Mouse (Mus musculus) c-Kit-positive CD71-positive TER-119-negative erythroid progenitor cells, embryonic 14.5 days (primary cell): ENCODE measurements around the gene Rab3c.

ENCODE experiments used
- DNase-seq: peaks from one replicate; pipeline ENCODE4 v3.0.0-alpha.2; 2013; ENCODE audit warnings: low read depth

The Rab3c gene

DNA sequence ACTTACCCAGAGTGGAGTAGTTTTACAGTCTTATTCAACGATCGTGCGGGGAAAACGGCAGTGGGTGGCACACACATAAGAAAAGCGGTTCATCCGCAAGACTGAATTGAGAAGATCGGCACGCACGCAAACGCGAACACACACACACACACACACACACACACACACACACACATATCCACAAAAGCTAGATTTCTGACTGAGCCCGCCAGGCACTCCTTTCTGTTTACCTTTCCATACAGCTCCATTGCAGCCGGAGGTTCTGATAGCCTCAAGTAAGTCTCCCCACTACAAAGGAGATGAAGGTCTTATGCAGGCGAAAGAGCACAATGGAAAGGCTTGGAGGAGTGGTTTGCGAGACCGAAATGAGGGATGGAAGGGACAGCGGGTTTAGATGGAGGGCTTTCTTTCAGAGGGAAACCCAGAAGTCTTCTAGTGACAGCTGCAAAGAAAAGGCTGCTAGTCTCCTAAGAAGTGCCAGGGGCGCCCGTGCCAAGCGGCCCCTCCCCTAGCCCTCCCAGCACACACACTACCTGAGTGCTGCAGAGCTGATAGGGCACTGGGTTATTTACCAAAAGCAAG is at the start of gene Rab3c:
Rab3c (minus strand) TSS at position 434 of the 582 bp plus-strand sequence.
- DNase-seq = no peak

DNA sequence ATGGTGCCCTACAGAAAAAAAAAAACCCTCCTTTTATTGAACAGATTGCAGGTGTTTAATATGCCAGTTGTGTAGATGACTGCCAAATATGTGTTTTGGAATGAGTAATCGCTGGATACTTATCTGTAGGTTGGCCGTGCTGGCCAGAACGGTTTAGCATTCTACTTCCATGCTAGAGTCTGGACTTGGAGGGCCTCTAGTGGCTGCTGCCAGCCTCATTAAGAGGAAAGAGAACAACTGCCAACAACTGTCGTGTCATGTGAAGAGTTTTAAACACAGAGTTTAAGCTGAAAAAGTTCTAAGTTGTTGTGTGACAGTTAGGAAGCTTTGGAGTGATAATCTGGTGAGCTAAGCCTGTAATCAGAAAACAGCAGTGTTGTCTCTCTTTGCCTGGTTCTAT is 38.0 kb upstream of the Rab3c start:
- no peak for DNase-seq

DNA sequence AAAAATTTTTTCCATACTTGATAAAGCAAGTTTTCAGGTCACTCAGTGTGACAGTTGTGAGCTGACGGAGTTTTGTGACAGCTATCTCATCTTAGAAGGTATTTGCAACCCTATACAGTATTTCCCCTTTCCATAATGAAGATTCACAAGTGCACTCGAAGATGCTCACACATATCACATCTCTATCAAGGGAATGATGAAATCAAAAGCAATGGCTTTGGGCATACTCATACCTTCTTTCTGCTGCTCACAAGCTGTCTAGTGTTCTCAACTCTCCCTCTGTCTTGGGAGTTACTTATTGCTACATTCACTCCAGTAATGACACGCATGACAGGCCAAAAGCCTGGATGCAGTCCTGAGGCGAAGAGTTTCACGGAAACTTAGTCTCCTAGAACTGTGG is 26.4 kb upstream of the Rab3c start:
- no peak for DNase-seq

DNA sequence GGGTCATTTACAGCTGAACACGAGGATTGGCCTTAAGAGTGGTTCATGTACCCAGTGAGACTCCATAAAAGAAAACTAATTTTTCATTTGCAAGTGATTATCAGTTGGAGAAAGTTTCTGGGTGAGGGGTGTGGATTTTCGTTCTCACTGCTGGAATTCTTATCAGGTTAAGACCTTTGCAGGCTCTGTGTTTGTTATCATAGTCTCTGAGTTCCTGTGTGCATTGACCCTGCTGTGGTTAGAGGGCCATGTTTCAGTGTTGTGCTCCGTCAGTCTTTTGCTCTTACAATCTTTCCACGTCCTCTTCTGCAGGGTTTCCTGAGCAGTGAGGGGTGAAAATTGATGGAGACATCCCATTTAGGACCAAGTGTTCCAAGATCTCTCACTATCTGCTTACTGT is 16.3 kb upstream of the Rab3c start:
- no peak for DNase-seq

DNA sequence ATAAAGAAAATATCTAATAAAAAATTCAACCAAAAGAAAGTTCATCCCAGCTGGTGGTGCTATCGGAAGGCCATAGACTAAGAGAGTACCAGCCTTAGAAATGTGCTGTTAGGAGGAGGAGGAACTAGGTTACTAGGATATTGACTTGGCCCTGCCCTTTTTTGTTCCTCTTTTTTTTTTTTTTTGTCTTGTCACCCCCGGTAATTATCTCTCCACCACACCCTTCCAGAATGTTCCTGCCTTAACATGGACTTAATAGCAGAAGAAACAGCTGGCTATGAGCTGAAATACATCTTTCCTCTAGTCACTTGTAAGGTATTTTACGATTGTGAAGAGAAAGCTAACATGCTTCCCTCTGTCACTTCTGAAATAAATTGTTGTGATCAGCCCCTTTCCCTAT is 7.7 kb upstream of the Rab3c start:
- DNase-seq = peak; percentile 2

DNA sequence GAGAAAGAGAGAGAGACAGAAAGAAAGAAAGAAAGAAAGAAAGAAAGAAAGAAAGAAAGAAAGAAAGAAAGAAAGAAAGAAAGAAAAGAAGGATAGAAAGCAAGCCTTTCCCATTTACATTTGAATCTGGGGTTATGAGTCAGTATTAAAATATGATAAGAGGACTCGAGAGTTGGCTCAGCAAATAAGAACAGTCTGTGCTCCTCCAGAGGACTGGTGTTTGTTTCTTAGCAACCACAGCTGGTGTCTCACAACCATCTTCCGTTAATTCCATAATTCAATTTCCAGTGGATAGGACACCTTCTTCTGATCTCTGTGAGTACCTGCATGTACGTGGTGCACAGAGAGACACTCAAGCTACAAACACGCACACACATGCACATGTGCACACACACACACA is 3.0 kb upstream of the Rab3c start:
- no peak for DNase-seq

DNA sequence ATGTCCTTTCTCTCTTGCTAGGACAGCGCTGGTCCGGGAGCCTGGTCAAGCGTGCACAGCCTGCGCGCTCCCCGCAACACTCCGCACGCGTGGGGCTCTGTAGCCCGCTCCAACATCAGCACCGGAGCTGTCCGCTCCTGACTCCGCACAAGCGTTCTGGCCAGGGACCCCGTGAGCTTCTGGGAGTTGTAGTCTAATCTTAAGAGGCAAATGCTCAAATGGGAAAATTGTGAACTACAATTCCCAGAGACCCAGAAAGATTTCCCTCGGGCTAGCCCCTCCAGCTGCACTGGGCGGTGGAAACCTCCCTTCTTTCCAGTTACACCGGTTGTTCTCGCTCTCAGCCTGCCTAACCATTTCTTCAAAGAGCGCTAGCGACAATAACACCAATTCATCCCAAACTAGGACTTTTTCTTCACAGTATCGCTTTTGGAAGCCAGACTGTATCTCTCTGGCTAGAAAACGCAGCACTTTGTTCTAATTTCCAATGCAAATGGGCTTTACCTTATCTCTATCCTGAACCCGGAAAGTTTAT is 701 bp downstream of the Rab3c start:
- no peak for DNase-seq

DNA sequence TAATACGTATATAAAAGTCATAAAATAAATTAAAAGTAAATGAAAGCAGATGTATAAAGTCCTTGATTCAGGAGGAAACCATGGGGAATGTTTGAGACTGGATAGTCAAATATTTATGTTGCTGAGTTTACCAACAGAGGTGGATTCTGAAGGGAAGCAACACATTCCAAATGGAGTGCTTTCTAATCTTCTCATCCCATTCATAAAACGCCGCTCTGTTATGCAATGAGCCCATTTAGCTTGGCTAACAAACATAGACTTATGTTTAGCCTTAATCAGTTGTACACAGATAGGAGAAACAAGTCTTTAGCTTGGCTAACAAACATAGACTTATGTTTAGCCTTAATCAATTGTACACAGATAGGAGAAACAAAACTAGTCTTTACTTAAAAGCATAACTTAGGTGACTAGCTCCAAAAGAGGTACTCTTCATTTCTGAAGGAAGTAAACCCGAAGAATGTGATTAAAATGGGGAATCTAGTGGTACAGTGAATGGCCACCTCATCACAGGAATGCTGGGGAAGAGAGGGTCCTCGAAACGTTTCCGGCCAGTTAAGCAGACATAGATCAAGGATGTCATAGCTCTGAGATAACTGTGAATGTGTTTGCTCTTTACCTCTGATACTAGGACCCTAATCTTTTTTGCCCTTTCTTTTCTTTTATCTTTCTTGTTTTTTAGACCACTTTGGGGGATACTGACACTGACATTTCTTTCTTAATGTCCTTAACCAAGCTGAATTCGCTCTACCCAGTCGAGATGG is 1.6 kb downstream of the Rab3c start:
- no peak for DNase-seq

DNA sequence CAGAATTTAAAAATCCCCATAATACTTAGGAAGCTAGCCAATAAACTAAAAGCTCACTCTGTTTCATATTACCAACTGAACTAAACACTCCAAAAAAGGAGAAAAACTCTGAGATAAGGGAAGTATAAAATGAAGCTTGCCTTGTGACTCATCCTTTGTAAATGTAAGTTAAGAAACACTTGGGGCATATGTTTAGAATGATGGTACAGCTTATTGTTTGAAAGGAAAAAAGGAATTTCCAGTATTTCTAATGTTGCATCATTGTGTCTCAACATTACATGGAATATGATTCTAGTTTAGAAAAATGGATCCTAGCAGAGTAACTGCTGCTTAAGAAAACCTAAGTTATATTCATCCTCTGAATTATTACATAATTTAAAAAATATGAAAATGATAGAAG is 3.1 kb downstream of the Rab3c start:
- no peak for DNase-seq

DNA sequence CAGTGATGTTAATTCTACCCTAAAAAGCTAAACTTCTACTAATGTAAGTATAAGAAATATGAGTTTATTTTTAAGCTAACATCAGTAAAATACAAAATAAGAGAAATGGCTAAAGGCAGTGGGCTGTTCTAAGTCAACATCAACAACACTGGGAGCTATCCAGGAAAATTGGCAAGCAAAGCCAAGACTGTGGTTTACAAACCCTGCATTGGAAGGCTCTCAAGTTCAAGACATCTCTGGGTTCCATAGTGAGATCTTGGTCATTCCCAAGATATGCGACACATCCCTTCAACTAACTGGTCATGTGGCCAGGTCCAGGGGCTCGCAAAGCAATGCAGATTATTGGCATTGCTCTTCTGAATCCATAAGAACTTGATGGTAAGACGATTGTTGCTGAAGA is 5.3 kb downstream of the Rab3c start:
- no peak for DNase-seq

DNA sequence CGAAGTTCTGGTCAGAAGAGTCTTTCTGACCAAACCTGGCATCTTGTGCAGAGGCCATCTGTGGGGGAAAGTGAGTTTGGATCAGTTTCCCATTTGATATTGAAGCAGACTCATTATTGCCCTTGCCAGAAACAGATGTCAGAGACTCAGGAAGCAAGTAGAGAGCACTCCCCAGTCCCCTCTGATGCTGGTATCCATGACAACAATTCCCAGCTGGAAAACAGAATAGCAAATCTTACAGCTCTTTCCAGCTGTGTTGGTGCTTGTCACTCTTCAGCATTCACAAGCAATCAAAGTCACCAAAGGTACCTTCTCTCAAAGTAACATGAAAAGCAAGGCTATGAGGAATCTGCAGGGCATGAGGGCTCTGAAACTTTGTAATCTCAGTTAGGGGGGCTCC is 20.1 kb downstream of the Rab3c start:
- DNase-seq = no peak

DNA sequence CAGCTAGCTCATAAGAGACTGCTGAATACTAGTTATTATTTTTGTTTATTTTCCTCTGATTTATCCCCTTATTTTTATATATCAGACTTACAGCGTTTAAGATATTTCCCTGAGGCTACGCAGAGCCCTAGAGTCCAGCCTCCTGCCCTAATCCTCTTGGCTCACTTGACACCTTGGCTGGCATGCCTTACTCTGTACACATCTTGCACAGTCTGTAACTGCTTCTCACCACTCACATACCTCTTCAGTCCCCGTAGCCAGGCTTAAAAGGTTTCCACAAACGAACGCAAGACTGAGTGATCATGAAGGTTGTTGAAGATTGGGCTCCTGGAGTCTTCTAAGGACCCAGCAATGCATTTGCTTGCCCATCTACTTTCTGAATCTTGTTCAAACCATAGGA is 29.3 kb downstream of the Rab3c start:
- no peak for DNase-seq

DNA sequence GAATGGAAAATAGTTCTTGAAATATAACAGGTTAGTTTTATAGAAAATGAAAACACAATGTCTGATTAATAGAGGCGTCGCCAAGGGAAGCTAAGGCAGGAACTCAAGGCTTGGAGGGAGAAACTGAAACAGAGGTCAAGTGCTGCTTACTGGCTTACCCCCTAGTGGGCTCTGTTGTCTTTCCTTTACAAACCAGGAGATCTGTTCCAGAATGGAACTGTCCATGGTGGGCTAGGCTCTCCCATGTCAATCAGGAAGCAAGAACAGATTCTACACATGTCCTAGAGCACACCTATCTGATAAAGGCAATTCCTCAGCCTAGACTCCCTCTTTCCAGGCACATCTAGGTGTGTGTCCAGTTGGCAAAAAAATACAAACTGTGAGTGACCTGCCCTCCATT is 32.3 kb downstream of the Rab3c start:
- DNase-seq = no peak

DNA sequence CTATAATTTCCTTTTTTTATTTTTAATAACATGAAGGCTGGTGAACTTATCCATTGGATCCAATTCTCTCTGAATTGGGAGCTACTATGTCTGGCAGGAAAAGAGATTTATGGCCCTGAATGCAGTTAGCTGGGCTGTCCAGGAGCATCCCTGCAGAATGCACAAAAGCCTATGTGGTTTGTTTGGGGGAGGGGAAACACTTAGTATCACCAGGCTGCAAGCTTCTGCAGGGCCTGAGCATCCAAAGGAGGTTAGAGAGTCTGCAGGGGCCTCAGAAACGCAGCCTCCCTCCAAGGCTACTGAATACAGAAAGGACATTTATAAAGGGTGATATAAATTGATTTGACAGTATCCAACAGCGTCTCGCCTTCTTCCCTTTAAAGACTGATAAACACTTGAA is 41.8 kb downstream of the Rab3c start:
- DNase-seq = no peak

DNA sequence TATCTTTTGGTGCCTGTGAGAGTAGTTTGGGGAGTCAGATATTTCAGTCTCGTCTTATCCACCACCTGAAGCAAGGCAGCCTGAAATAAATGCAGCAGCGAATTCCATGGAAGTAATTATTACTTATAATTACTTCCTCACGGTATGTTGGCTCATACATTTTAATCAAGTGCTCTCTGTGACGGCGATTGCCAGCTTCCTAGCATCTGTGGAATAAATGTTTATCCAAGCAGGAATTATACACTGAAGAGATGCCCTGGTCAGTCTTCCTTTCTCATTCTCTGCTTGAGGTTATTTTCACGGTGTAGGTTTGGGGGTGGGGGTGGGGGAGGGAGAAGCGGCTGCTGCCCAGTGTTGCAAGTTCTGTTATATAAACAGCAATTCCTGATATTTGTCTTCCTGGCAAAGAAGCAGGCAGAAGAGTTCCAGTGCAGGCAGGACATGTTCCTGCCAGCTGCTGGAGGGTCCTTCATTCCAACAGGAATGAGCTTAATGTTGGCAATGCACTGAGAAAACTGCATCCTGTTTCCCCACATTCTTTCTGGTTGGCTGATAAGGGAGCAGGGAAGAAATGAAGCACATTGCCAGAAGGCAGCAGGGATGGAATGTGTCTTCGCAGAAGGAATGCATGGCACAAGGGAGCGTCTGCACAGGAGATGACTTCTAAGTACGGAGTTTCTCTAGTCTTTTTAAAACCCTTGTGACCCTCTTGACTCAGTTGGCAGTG is 43.4 kb downstream of the Rab3c start:
- no peak for DNase-seq

DNA sequence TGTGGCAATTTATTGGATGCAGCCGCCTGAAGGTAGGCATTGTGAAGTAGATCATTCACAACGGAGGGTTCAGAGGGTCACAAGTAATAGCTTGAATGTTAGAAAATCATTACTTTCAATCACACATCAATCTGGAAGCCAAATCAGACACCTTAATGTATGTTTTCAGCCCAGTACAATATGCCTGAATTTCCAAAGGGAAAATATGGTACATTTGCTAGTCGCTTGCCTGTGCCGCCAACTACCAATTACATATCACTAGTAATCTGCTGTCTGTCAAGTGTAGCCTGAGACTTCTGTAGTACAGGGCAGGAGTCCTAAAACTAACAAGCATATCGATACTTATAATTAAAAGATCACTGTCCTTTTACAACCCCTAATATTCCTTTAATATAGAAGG is 47.4 kb downstream of the Rab3c start:
- DNase-seq = no peak

DNA sequence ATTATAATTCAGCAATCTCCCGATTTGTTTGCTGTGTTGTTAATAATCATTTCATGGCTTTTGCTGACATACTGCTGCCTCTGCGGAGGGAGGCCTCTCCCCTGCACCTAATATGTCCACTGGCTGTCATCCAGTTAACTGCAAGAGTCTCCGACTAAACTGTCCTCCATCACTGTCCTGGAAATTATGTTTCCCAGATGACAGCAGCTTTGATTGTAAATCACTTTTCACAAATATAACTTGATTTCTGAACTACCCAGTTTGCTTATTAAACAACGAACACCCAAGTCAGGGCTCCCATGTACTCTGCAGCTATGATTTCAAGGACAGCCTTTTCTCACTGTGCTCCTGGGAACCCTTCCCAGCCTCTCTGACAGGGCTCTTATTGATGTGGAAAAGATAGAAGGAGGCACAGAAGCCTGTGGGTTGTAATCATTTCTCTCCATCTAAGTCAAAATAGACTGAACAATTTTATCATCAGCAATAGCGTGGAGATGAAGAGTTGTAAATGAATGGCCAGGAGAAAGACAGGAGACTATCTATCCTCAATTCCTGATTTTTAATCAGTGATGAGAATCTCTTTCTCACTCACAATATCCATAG is 49.6 kb downstream of the Rab3c start:
- DNase-seq = no peak

DNA sequence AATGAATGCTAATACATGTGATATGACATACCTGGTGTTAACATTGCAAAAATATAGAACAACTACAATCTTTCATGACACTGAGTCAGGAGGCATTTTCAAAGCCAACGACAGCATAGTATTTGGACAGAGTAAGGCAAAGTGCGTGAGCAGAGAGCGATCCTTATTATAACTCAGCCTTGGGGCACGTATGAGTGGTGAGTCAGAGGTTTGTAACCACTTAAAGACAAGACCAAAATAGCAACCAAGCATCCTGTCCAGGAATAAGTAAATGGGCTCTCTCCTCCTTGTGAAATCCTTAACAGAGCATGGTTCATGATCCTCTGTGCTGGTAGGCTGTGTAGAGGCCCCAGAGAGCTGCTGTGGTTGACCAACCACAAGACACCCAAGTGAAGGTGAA is 50.8 kb downstream of the Rab3c start:
- DNase-seq = no peak

DNA sequence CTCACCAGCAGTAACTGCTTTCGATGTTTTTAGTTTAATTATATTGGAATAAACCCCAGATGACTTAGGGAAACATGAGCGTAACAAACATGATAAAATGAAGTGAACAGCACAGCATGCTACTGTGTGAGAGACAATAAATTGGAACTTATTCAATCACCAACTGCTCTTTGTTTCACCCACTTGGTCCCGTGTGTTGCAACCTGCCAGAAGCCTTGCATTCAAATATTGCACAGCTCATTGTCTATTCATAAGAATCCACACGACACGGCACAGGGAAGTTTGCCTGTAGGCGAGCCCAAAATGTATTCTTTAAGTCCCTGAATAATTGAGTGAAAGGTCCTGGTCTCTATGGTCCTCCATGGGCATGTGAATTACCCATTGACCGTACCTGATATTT is 61.6 kb downstream of the Rab3c start:
- no peak for DNase-seq

DNA sequence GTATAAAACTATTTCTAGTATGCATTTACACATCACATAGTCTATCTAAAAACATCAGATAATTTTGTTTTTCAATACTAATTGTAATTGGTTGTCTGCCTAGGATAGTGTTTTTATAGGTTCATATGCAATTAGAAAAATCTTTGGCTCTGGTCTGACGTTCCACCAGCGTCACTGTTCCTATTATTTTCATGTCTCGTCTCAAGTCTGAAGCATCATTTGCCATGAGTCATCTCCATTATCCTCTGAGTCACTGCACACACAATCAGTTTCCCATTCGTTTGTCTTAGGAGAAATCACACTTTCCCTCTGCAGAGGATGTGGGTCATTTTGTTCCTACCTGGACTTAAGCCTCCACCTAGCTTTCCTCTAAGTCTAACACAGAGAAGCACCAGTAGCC is 62.3 kb downstream of the Rab3c start:
- DNase-seq = no peak

DNA sequence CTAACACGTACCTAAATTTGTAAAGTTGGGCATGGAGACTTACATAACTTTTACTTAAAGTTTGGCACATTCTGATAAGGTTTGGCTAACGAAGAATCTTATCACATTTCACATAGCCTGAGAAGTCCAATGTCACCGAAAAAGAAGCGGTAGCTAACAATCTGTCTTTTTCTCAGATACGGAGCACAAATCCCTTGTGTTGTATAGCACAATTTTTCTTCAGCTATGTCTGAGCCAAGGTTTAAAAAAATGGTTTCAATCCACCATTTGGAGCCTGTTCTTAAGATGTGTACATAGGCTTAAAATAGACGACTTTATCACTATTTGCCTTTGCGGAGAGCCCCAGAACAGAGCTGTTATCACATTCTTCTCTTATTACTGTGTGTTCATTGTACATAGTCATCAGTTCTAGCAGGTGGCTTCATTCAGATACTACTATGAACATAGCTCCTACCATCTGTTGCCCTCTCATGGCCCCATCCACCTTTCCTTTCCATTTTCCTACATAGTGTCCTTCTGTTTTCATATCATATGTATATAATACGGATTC is 69.2 kb downstream of the Rab3c start:
- DNase-seq = no peak

DNA sequence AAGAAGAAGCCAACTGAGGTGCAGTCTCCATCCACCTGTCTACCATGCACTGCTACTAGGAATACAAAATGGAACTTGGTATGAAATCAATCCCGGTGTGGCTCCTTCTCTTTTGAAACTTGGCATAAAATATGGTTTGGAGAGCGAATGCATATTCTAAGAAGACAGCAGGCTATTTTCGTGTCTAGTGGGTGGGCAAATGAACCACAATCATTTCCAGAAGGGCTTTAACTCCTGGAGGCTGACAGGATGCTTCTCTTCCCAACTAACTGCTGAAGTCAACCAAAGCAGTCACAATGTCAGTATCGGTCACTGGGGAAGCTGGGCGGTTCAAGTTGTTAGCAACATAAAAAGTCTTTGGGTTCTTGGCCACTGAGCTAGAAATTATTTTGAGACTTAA is 81.9 kb downstream of the Rab3c start:
- no peak for DNase-seq

DNA sequence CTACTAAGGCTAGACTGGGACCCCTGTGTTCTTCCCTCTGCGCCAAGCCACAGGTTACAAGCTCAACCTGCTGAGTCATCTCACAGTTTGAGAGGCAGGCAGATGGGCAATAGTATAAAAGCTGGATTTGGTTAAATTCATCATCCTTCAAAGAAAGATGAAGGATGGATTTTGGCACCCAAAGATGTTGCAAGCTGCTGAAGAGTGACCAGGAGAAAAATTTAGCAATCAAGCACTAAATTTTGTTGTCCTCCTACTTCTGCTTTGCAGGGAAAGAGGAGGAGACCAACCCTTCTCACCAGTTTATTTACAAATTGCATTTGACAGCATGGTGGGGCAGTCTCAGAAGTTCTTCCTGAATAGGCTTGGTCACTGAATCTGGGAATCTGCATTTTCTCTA is 90.8 kb downstream of the Rab3c start:
- DNase-seq = no peak
